Mouse (Mus musculus): ENCODE results near the gene Prl3d2.
"Not testable (repeated sequence)": the region's sequence is repeated elsewhere in the genome, so short reads cannot be mapped to it uniquely, and the experiment has no call there.

The Prl3d2 gene

GRCm38 (mm10) chr13:27121398-27121797, at the start of gene Prl3d2:
Prl3d2 (plus strand) TSS chr13:27121698.
- not testable (repeated sequence) for DNase-seq (ENCODE audit: low spot score)

- not testable (repeated sequence) for DNase-seq (ENCODE audit: low spot score)
Observed at GRCm38 (mm10) chr13:27093890-27094289, 27.6 kb upstream of the Prl3d2 start, which contains the start of gene Prl3d1. Prl3d1 (plus strand) TSS chr13:27094190.

- DNase-seq (ENCODE audit: low spot score): no peak
Observed at GRCm38 (mm10) chr13:27148264-27148663, 26.8 kb downstream of the Prl3d2 start.

DNA sequence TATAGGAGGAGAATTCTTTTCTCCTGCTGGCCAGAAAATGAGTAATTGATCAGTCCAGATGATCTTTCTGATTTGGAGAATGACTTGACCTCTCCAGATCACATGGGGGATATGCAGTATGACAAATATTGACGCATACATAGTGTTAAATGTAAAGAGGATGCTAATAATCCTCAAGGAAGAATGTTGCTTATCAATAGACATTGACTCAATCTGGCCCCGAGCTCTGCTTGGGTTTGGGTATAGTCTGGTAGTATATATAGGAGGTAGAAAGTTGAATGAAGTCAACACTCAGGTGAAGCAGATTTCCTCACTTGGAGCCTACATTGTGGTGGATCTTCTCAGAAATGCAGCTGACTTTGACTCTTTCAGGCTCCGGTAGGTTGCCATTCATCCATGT, 35.0 kb downstream of the Prl3d2 start, which contains the start of gene Prl3d3:
TSS of gene Prl3d3 (plus strand) at position 301 of the 400 bp plus-strand sequence.
- DNase-seq (ENCODE audit: low spot score): not testable (repeated sequence)
